Mouse (Mus musculus) heart, embryonic 11.5 days (tissue): ENCODE measurements at regions not wholly inside any gene's neighbourhood (a gene's known extent, or its start where the extent isn't known, plus 50 kb on each side); places are given as distances from the start of the nearest gene placed in this dataset.
"Not testable (repeated sequence)": the region's sequence is repeated elsewhere in the genome, so short reads cannot be mapped to it uniquely, and the experiment has no call there.

Experiments
- ATAC-seq: fragments of 200-750 bp; cut with Nextera tagmentation; replicated peaks from 2 replicates; pipeline ENCODE4 v1.8.0; 2017; ENCODE audit warnings: moderate library complexity; ENCODE audit not compliant: insufficient number of reproducible peaks, low FRiP score, low TSS enrichment
- H3K27ac ChIP-seq: fragments of 300-500 bp; sonication (generic); 2 replicates; pipeline ENCODE4 v1.5.1; 2014; ENCODE audit warnings: mild to moderate bottlenecking, low read depth, low read length
- H3K27me3 ChIP-seq: fragments of 300-500 bp; sonication (generic); 2 replicates; pipeline ENCODE4 v1.6.1; 2014; ENCODE audit warnings: mild to moderate bottlenecking, low read length, mixed read lengths; ENCODE audit not compliant: control insufficient read depth, insufficient read depth
- H3K36me3 ChIP-seq: fragments of 300-500 bp; sonication (generic); 2 replicates; pipeline ENCODE4 v1.6.1; 2014; ENCODE audit warnings: mild to moderate bottlenecking, low read length, moderate library complexity, mixed read lengths; ENCODE audit not compliant: control insufficient read depth, insufficient read depth
- H3K4me1 ChIP-seq: fragments of 300-500 bp; sonication (generic); 2 replicates; pipeline ENCODE4 v1.6.1; 2014; ENCODE audit warnings: low read length; ENCODE audit not compliant: control insufficient read depth, insufficient read depth
- H3K4me2 ChIP-seq: fragments of 300-500 bp; sonication (generic); 2 replicates; pipeline ENCODE4 v1.6.1; 2014; ENCODE audit warnings: mild to moderate bottlenecking, moderate library complexity
- H3K4me3 ChIP-seq: fragments of 300-500 bp; sonication (generic); 2 replicates; pipeline ENCODE4 v1.5.1; 2014; ENCODE audit warnings: low read depth, low read length
- H3K9ac ChIP-seq: fragments of 300-500 bp; sonication (generic); 2 replicates; pipeline ENCODE4 v1.6.1; 2014; ENCODE audit warnings: mild to moderate bottlenecking, low read depth, low read length, moderate library complexity
- H3K9me3 ChIP-seq: fragments of 300-500 bp; sonication (generic); replicated peaks from 2 replicates; pipeline ENCODE4 v1.6.1; 2016; ENCODE audit warnings: low read length; ENCODE audit not compliant: control insufficient read depth
- WGBS: fragments of 180-500 bp; shearing (Covaris S2); extraction: QIAGEN DNeasy Blood & Tissue Kit; methylation state at CpG from one replicate; pipeline ENCODE4 v1.1.7; 2014; ENCODE audit not compliant: insufficient replicate concordance; 5-methylcytosine and 5-hydroxymethylcytosine counted together

DNA sequence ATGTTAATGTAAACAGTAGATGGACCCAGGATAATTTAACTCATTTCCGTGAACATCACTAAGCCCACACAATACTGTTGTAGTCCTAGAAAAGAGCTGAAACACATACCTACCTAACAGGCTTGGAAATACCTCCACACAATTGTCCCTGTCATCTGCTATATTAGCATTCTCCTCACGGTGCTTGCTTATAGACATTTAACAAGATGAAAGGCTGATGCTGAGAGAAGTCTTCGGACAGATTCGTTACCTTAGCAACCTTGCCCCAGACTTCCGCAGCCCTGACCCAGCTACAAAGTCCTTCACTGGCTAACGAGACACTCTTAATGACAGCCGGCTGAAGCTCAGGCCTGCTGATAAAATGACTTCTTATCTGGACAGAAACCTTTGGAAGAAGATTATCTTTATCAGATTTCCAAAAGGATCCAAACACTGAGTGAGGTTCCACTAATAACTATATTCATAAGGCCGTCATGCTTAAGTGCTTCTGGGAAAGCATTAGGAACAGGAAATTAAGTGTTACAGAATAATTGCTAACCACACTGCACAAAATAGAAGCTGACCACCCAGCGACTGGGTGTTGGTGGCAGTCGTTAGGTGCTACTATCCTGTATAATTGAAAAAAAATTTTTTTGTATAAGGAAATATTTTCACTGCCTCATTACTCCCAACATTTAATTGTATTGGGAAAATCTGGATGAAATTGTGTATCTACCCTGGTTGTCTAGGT lies 267.0 kb upstream of the Tmpo start:
- H3K36me3 ChIP-seq = no peaks in the 10 kb centered on the region

DNA sequence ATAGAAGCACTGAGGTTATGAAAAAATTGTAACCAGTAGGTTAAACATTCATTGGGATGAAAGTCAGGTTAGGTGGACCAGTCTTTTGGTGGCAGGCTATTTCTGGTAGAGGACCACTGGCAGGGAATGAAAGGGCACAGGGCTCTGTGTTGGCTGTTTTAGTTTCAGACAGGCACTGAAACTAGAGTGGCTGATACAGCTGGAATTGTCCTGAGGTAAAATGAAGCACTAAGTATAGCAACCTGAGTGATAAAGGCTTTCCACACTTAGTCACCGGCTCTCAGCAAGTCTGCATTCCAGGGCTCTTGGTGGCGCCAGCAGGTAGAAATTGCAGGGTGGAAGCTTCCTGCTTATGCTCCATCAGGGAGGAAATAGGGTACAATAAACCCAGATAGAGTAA lies 262.2 kb upstream of the Tmpo start:
- H3K4me1 ChIP-seq = peaks cover 16% of the 10 kb centered on the region
- peak overlapping the region; percentile 71; the same call in 1 of the 2 replicates for H3K27ac ChIP-seq
- H3K36me3 ChIP-seq = no peaks in the 10 kb centered on the region
- 27% methylated on average over 2 of the region's 2 CpGs for WGBS
- no peaks in the 10 kb centered on the region for H3K9me3 ChIP-seq
- no peak overlapping the region for H3K4me3 ChIP-seq
- ATAC-seq = peak; percentile 74; the same call in 1 of the 2 replicates
- H3K4me2 ChIP-seq = no peak overlapping the region
- no peaks in the 10 kb centered on the region for H3K27me3 ChIP-seq
- H3K9ac ChIP-seq = no peak overlapping the region

More for the DNA sequence above, 267.0 kb upstream of the Tmpo start:
- H3K9ac ChIP-seq = no peak overlapping the region
- 30% methylated on average over 10 of the region's 10 CpGs for WGBS
- no peak for ATAC-seq
- no peaks in the 10 kb centered on the region for H3K27me3 ChIP-seq
- H3K4me3 ChIP-seq = no peak overlapping the region
- H3K4me2 ChIP-seq = no peak overlapping the region
- H3K27ac ChIP-seq = no peak overlapping the region
- H3K9me3 ChIP-seq = no peaks in the 10 kb centered on the region
- no peaks in the 10 kb centered on the region for H3K4me1 ChIP-seq

DNA sequence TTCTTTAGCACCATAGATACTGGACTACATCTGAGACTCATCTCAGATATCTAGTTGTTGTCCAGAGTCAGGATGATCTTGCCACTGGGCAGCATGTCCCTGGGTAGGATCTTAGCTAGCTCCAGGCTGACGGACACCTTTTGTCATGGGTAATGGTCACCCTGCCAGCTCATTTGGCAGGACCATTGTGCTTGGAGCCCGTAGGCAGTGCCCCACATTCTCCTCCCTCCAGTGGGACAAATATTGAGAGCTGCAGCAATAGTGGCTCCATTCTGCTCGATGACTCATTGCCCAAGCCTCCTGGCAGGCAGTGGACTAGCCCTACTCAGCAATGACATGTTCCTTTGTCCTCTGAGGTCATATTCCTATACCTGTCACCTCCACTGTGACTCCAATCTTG lies 258.9 kb upstream of the Tmpo start:
- ATAC-seq = no peak
- no peak overlapping the region for H3K4me3 ChIP-seq

DNA sequence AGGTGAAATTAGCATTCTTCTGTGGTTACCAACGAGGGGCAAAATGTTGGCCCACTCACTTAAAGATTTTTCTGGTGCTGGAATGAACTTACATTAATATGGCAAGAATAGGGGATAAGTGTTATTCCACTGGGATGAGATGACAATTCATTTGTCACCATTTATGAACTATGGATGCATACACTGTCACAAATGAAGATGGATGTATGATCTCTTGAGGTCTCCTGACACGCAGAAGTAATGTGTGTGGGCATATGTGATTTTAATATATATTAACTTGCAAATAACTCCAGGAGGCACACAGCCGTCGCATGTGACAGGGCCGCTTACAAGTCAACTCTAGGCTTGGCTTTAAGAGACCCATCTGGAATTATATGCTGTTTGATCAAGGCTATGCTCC lies 256.8 kb upstream of the Tmpo start:
- WGBS = 85% methylated on average over 5 of the region's 5 CpGs
- Histone ChIP-seq H3K27ac (no peak overlapping the region), H3K9ac (no peak overlapping the region), H3K27me3 (no peaks in the 10 kb centered on the region), H3K9me3 (no peaks in the 10 kb centered on the region), H3K4me1 (peaks cover 21% of the 10 kb centered on the region), H3K4me3 (no peak overlapping the region), H3K36me3 (no peaks in the 10 kb centered on the region), H3K4me2 (no peak overlapping the region)
- no peak for ATAC-seq

More for the DNA sequence above, 258.9 kb upstream of the Tmpo start:
- H3K36me3 ChIP-seq = no peaks in the 10 kb centered on the region
- peaks cover 22% of the 10 kb centered on the region for H3K4me1 ChIP-seq
- no peaks in the 10 kb centered on the region for H3K9me3 ChIP-seq
- H3K27me3 ChIP-seq = no peaks in the 10 kb centered on the region
- WGBS = 69% methylated on average over 3 of the region's 3 CpGs
- H3K4me2 ChIP-seq = no peak overlapping the region
- no peak overlapping the region for H3K9ac ChIP-seq
- H3K27ac ChIP-seq = no peak overlapping the region

DNA sequence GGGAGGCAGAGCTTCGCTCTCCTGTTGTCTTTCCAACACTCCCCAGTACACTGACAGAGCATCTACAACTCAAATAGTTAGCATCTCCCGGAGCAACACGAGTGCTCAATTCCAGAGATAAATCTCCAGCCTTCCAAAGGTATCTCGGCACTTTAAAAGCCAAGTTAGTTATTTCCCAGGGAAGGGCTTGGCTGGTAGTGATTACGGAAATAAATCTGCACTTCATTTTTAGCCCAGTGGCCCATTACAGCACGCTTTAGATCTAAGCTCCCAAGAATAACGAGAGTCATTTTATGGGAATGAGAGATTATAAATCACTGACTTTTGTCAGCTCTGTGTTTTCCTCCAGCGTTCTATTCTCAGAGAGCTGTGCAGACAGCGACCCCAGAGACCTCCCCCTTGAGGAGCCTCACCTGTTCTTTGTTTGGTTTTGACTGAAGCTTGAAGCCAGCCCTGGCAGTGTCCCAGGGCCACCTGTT lies 255.0 kb upstream of the Tmpo start:
- H3K9ac ChIP-seq = no peak overlapping the region
- no peak overlapping the region for H3K4me3 ChIP-seq
- no peaks in the 10 kb centered on the region for H3K9me3 ChIP-seq
- H3K4me2 ChIP-seq = no peak overlapping the region
- no peak for ATAC-seq
- WGBS = 28% methylated on average over 9 of the region's 9 CpGs
- H3K36me3 ChIP-seq = no peaks in the 10 kb centered on the region
- peaks cover 15% of the 10 kb centered on the region; the same call in 1 of the 2 replicates for H3K4me1 ChIP-seq
- H3K27ac ChIP-seq = peak overlapping the region; percentile 46; the same call in 1 of the 2 replicates
- no peaks in the 10 kb centered on the region for H3K27me3 ChIP-seq

DNA sequence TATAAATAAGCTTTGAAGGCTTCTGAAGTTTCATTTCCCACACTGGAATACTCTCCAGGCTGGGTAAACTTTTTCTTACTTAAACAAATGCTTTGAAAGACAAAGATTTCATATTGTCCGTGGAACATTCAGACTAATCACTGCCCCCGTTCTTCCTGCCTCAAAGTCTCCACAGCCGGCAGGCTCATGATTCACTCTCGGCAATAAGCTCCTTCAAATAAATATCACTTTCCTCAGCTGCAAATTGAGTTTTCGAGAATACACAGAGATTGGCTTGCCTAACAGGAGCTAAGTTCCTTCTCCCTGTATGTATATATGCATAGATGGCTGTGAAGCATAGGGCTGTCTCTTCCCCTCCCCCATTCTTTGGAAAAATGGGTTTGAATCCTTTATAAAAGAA lies 249.2 kb upstream of the Tmpo start:
- H3K9ac ChIP-seq = no peak overlapping the region
- no peaks in the 10 kb centered on the region for H3K36me3 ChIP-seq
- no peaks in the 10 kb centered on the region for H3K27me3 ChIP-seq
- no peak overlapping the region for H3K4me3 ChIP-seq
- no peak overlapping the region for H3K27ac ChIP-seq
- 42% methylated on average over 5 of the region's 5 CpGs for WGBS
- H3K4me1 ChIP-seq = peaks cover 6% of the 10 kb centered on the region; the same call in 1 of the 2 replicates
- ATAC-seq = no peak
- H3K4me2 ChIP-seq = no peak overlapping the region
- no peaks in the 10 kb centered on the region for H3K9me3 ChIP-seq

DNA sequence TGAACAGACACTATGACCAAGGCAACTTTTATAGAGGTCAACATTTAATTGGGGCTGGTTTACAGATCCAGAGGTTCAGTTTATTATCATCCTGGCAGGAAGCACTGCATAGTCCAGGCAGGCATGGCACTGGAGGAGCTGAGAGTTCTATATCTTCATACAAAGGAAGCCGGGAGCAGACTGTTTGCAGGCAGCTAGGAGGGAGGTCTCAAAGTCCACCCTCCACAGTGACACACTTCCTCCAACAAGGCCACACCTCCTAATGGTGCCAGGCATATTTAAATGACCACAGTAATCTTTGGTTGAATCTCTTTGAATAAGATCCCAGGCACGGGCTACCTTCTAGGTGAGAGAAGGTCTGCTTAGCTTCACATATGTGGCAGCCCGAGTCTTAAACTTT lies 245.5 kb upstream of the Tmpo start:
- Histone ChIP-seq H3K36me3 (no peaks in the 10 kb centered on the region), H3K4me2 (no peak overlapping the region), H3K27ac (no peak overlapping the region), H3K27me3 (no peaks in the 10 kb centered on the region), H3K4me1 (peaks cover 6% of the 10 kb centered on the region; the same call in 1 of the 2 replicates), H3K9ac (no peak overlapping the region), H3K9me3 (no peaks in the 10 kb centered on the region), H3K4me3 (no peak overlapping the region)
- ATAC-seq = no peak
- 59% methylated on average over 3 of the region's 3 CpGs for WGBS

DNA sequence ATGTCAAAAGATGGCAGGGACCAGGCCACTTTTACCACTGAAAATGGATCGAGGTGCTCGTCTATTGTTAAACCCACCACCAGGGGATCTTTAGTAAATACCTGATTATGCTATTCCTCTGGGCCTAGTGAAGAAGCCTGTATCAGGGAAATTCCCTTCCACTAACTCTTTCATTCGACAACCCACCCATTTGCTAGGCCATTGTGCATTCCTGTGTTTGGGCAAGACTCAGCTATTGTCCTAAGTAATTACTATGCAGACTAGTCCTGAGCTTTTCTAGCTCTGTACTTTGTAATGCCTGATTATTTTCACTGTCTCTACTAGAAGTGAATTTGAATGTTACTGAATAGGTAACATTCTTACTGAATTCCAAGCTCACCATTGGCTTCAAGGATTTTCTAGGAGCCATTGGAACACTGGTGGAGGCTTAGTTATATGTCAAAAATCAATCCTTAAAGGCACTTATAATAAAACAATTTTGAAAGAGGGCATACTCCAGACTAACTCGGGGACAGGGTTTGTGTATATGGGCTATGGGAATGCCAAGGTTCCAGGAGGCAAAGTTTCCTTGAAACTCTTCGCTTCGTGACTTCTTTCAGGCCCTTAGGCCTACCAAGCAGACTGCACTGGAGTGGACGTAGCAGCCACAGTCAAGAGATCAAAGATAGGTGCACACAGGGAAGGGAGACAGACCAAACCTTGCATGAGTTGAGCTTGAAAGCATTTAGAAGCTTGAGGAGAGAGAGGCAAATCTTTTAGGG lies 244.7 kb upstream of the Tmpo start:
- WGBS = 82% methylated on average over 7 of the region's 7 CpGs
- not testable (repeated sequence) for H3K36me3 ChIP-seq

More for the DNA sequence above, 244.7 kb upstream of the Tmpo start:
- not testable (repeated sequence) for H3K4me1 ChIP-seq, H3K27ac ChIP-seq, H3K27me3 ChIP-seq, H3K9me3 ChIP-seq, ATAC-seq, H3K9ac ChIP-seq, H3K4me2 ChIP-seq, H3K4me3 ChIP-seq
